Mouse (Mus musculus) CH12.LX (cell line): ENCODE data around the gene 4933428G20Rik. TPM values are rescaled to one million over a fixed set of nuclear protein-coding genes. Genes with fewer than 3 reads are reported as not detected.

ENCODE experiments used
- DNase-seq: peaks from one replicate; pipeline ENCODE4 v3.0.0-alpha.2; 2013; ENCODE audit errors: extremely low read depth
- H3K27ac ChIP-seq: 2 replicates; pipeline ENCODE4 v1.5.1; 2012; ENCODE audit warnings: low read depth, mild to moderate bottlenecking, control low read depth, moderate library complexity; ENCODE audit not compliant: insufficient read depth
- H3K27me3 ChIP-seq: replicated peaks from 2 replicates; pipeline ENCODE3; 2012; ENCODE audit warnings: inconsistent platforms
- H3K36me3 ChIP-seq, 2 experiments: replicated peaks in 1 of 2; 2 replicates each; pipeline versions ENCODE3 to v1.6.1; 2012; ENCODE audit warnings: inconsistent platforms in 1 of 2, low read length in 1 of 2, mild to moderate bottlenecking in 1 of 2, mixed read lengths in 1 of 2, moderate library complexity in 1 of 2; ENCODE audit not compliant: control insufficient read depth in 1 of 2, insufficient read depth in 1 of 2
- H3K4me1 ChIP-seq, 2 experiments: 2 replicates each; pipeline ENCODE4 v1.6.1; 2012; ENCODE audit warnings: inconsistent platforms in 1 of 2, moderate library complexity in 1 of 2; ENCODE audit not compliant: insufficient read depth in 2 of 2, control insufficient read depth in 1 of 2
- H3K4me2 ChIP-seq: 2 replicates; pipeline ENCODE4 v1.6.1; 2012; ENCODE audit warnings: low read depth, mild to moderate bottlenecking, control low read depth; ENCODE audit not compliant: poor library complexity, insufficient read depth, severe bottlenecking
- H3K4me3 ChIP-seq, 3 experiments: fragments of 150-350 bp in 1 of 3; sonication (generic) in 1 of 3; replicated peaks in 1 of 3; 2 replicates each; pipeline versions ENCODE3 to v1.5.1; 2011 to 2012; ENCODE audit warnings: low read depth in 2 of 3, low read length in 2 of 3, mild to moderate bottlenecking in 2 of 3, moderate library complexity in 2 of 3, control low read depth in 1 of 3, improper control_type of control experiment in 1 of 3, inconsistent platforms in 1 of 3, mixed read lengths in 1 of 3; ENCODE audit not compliant: poor library complexity in 1 of 3
- H3K79me2 ChIP-seq: replicated peaks from 2 replicates; pipeline ENCODE4 v1.6.1; 2012; ENCODE audit warnings: mild to moderate bottlenecking, moderate library complexity; ENCODE audit not compliant: control insufficient read depth, poor library complexity, insufficient read depth, severe bottlenecking; ENCODE audit errors: extremely low read depth
- H3K9ac ChIP-seq: 2 replicates; pipeline ENCODE4 v1.6.1; 2012; ENCODE audit warnings: low read depth, mild to moderate bottlenecking, control low read depth, moderate library complexity; ENCODE audit not compliant: insufficient read depth
- H3K9me3 ChIP-seq: replicated peaks from 2 replicates; pipeline ENCODE3; 2012; ENCODE audit warnings: low read length, inconsistent platforms, mixed read lengths
- BHLHE40 ChIP-seq: IDR thresholded peaks from 2 replicates; pipeline ENCODE4 v1.6.1; 2011; ENCODE audit warnings: mild to moderate bottlenecking, low read depth, low read length, improper control_type of control experiment
- CHD1 ChIP-seq: IDR thresholded peaks from 2 replicates; pipeline ENCODE4 v1.6.1; 2012; ENCODE audit warnings: low read depth, low read length, improper control_type of control experiment, inconsistent platforms
- CHD2 ChIP-seq: IDR thresholded peaks from 2 replicates; pipeline ENCODE4 v1.6.1; 2011; ENCODE audit warnings: low read length, improper control_type of control experiment
- EP300 ChIP-seq: IDR thresholded peaks from 2 replicates; pipeline ENCODE4 v1.6.1; 2011; ENCODE audit warnings: low read length, improper control_type of control experiment
- ETS1 ChIP-seq: conservative IDR thresholded peaks from 2 replicates; pipeline ENCODE4 v1.6.1; 2012; ENCODE audit warnings: low read depth, mild to moderate bottlenecking, inconsistent platforms, low read length, improper control_type of control experiment, moderate library complexity
- GABPA ChIP-seq: IDR thresholded peaks from 2 replicates; pipeline ENCODE4 v1.6.1; 2012; ENCODE audit warnings: low read depth, low read length, improper control_type of control experiment, inconsistent platforms; ENCODE audit not compliant: insufficient replicate concordance
- JUND ChIP-seq: conservative IDR thresholded peaks from 2 replicates; pipeline ENCODE4 v1.6.1; 2011; ENCODE audit warnings: low read depth, low read length, improper control_type of control experiment
- KAT2A ChIP-seq: IDR thresholded peaks from 2 replicates; pipeline ENCODE4 v1.6.1; 2012; ENCODE audit warnings: low read length, improper control_type of control experiment, inconsistent platforms; ENCODE audit not compliant: insufficient replicate concordance
- MEF2A ChIP-seq: IDR thresholded peaks from 2 replicates; pipeline ENCODE4 v1.6.1; 2014; ENCODE audit warnings: low read depth, mild to moderate bottlenecking, inconsistent platforms, low read length, improper control_type of control experiment, borderline replicate concordance
- MYC ChIP-seq: IDR thresholded peaks from 2 replicates; pipeline ENCODE4 v1.6.1; 2011; ENCODE audit warnings: low read depth, mild to moderate bottlenecking, improper control_type of control experiment, low read length
- NRF1 ChIP-seq: IDR thresholded peaks from 2 replicates; pipeline ENCODE4 v1.6.1; 2014; ENCODE audit warnings: low read depth, mild to moderate bottlenecking, inconsistent platforms, low read length, improper control_type of control experiment, moderate library complexity
- PAX5 ChIP-seq: IDR thresholded peaks from 2 replicates; pipeline ENCODE4 v1.6.1; 2012; ENCODE audit warnings: low read length, inconsistent platforms, mixed read lengths
- POLR2AphosphoS2 ChIP-seq: IDR thresholded peaks from 2 replicates; pipeline ENCODE4 v1.6.1; 2011; ENCODE audit warnings: low read depth, low read length, improper control_type of control experiment
- RCOR1 ChIP-seq: conservative IDR thresholded peaks from 2 replicates; pipeline ENCODE4 v1.6.1; 2012; ENCODE audit warnings: low read depth, mild to moderate bottlenecking, inconsistent platforms, low read length, improper control_type of control experiment
- SIN3A ChIP-seq: IDR thresholded peaks from 2 replicates; pipeline ENCODE4 v1.6.1; 2012; ENCODE audit warnings: low read length, improper control_type of control experiment, inconsistent platforms
- TCF12 ChIP-seq: IDR thresholded peaks from 2 replicates; pipeline ENCODE4 v1.6.1; 2014; ENCODE audit warnings: low read depth, mild to moderate bottlenecking, inconsistent platforms, low read length, improper control_type of control experiment
- USF2 ChIP-seq: conservative IDR thresholded peaks from 2 replicates; pipeline ENCODE4 v1.6.1; 2011; ENCODE audit warnings: low read depth, low read length, improper control_type of control experiment
- ZNF384 ChIP-seq: IDR thresholded peaks from 2 replicates; pipeline ENCODE4 v1.6.1; 2012; ENCODE audit warnings: low read depth, low read length, improper control_type of control experiment, inconsistent platforms
- dilution Hi-C: fragments of 300-500 bp; cut with MboI; formaldehyde crosslinking; loops from 2 replicates; pipeline ENCODE4 v1.14.3; 2020; ENCODE audit warnings: low sequenced_read_pairs; ENCODE audit not compliant: extremely low pct_unique_long_range_greater_than_20kb, extremely low pct_ligation_motif_present
- in situ Hi-C: fragments of 300-500 bp; cut with MboI; formaldehyde crosslinking; loops from 3 replicates; pipeline ENCODE4 v1.14.3; 2019; ENCODE audit warnings: low sequenced_read_pairs, low pct_ligation_motif_present, low pct_unique_long_range_greater_than_20kb, mixed read lengths
- polyA plus RNA-seq: library from polyadenylated mRNA; unstranded; fragments of >175 nt; gene quantifications from 2 replicates; pipeline ENCODE4 v1.2.1, GENCODE M21; 2012; ENCODE audit warnings: low read depth; ENCODE audit not compliant: insufficient read length
- total RNA-seq, 2 experiments: library from RNA; depleted of rRNA; stranded (reverse); fragments of 300-350 nt in 1 of 2; fragments of >200 nt in 1 of 2; gene quantifications; 2 replicates each; pipeline ENCODE4 v1.2.3; 2012 to 2014

Gene 4933428G20Rik
- total and polyA plus RNA-seq, 3 experiments: 0.17 to 0.50 TPM; not detected in 1

DNA sequence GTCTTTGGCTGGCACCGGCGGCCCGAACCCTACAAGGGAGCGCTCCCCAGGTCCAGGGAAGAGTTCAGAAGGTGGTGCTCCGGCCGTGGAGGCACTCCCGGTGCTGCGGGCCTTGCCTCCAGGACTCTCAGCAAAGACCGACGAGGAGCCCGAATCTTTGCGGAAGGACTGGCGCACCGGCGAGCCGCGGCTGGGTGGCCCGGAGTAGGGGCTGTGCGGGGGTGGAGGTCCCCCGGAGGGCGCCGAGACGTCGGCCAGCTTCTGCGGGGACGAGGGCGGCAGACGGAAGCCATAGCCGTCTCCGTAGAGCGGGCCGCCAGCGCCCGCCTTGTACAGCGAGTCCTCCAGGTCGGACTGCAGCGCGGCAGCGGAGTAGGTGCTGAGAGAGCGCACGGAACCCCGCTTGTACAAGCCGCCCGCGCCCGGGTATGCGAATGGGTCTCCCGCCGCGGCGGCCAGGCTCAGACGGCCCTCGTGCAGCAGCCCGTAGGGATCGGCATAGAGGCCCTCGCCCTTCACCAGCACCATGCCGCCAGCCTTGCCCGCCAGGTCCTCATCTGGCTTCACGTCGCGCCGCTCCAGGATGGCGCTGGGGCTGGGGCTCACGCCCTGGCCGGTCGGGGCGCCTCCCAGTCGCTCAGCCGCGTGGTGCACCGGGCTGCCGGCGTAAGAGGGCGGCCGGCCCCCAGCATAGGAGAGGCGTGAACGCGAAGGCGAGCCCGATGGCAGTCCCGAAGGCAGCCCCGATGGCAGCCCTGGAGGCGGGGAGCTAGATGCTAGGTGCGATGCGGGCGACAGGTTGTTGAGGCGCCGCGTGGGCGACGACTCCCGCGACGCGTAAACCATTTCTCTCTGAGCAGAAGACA lies 34.5 kb upstream of the 4933428G20Rik start:
- no peaks in the 10 kb centered on the region for H3K79me2 ChIP-seq
- DNase-seq: no peak
- in situ Hi-C loops: loop anchor here (5.0 kb wide), 1 partner anchor 33 kb away; no protein-coding TSS in a partner anchor
- H3K36me3 ChIP-seq: no peaks in the 10 kb centered on the region
- peaks cover 13 to 27% of the 10 kb centered on the region in 2 experiments for H3K4me1 ChIP-seq
- TF ChIP-seq ZNF384: no peak
- TF ChIP-seq USF2: no peak
- TF ChIP-seq TCF12: no peak
- no peak for TF ChIP-seq NRF1
- no peak for TF ChIP-seq MEF2A
- no peak for TF ChIP-seq MYC
- TF ChIP-seq CHD2: no peak
- no peak for TF ChIP-seq CHD1
- TF ChIP-seq SIN3A: no peak
- H3K27ac ChIP-seq: no peak overlapping the region
- peaks cover 83% of the 10 kb centered on the region for H3K27me3 ChIP-seq
- dilution Hi-C loops: no loop called here
- H3K4me3 ChIP-seq: no peak overlapping the region
- H3K4me2 ChIP-seq: no peak overlapping the region
- H3K9me3 ChIP-seq: peaks cover 18% of the 10 kb centered on the region
- no peak overlapping the region for H3K9ac ChIP-seq

DNA sequence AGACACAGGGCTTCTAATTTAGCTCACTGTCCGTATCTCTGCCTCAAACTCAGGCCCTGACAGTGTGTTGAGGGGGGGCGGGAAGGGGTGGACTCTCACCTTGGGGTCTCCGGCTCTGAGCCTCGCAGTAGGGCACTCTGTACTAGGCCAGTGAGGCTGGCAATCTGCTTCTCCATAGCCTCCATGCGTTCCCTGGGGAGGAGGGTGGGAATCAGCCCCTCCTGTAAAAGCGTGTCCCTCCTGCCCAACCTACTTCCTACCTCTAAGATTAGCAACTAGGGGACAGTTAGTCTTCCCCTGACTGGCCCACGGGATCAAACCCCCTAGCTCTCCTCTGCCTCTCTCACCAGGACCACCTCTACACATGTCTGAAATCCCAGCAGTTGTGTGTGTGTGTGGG lies 33.5 kb upstream of the 4933428G20Rik start:
- no peak for TF ChIP-seq RCOR1
- TF ChIP-seq JUND: no peak
- no peak for TF ChIP-seq ETS1
- TF ChIP-seq KAT2A: no peak
- no peak for TF ChIP-seq MEF2A
- no peak for TF ChIP-seq BHLHE40
- TF ChIP-seq TCF12: no peak
- no peak for TF ChIP-seq EP300
- no peak for TF ChIP-seq GABPA
- TF ChIP-seq USF2: no peak
- TF ChIP-seq PAX5: no peak
- TF ChIP-seq POLR2AphosphoS2: no peak
- Histone ChIP-seq H3K27me3 (peaks cover 83% of the 10 kb centered on the region), H3K27ac (no peak overlapping the region)

More for the DNA sequence above, 33.5 kb upstream of the 4933428G20Rik start:
- Histone ChIP-seq H3K79me2 (no peaks in the 10 kb centered on the region), H3K4me3 (no peak overlapping the region), H3K4me1 (peaks cover 13 to 25% of the 10 kb centered on the region in 2 experiments), H3K9me3 (peaks cover 18% of the 10 kb centered on the region), H3K9ac (no peak overlapping the region), H3K36me3 (no peaks in the 10 kb centered on the region), H3K4me2 (no peak overlapping the region)
- in situ Hi-C loops: loop anchor here (5.0 kb wide), 1 partner anchor 34 kb away; no protein-coding TSS in a partner anchor
- dilution Hi-C loops: no loop called here
- DNase-seq: no peak
